Mouse (Mus musculus) frontal cortex, adult 2 months (tissue): Measurements from ENCODE around the gene Ski. TPM values are rescaled to one million over a fixed set of nuclear protein-coding genes. Genes with fewer than 3 reads are reported as not detected.
"Not testable (repeated sequence)": the region's sequence is repeated elsewhere in the genome, so short reads cannot be mapped to it uniquely, and the experiment has no call there.

Source experiments
- DNase-seq, 2 experiments: peaks; one replicate each; pipeline ENCODE4 v3.0.0; 2022; ENCODE audit warnings: low spot score in 1 of 2; ENCODE audit errors: extremely low spot score in 1 of 2
- polyA plus RNA-seq: library from polyadenylated mRNA; depleted of rRNA; stranded (reverse); fragments of >200 nt; gene quantifications from 2 replicates; pipeline ENCODE4 v1.2.3, GENCODE M21; 2012; rRNA removed

Gene Ski
- polyA plus RNA-seq, result 76.4 and 78.3 TPM in 2 replicates

- no peak for DNase-seq
Observed at GRCm38 (mm10) chr4:155222552-155222840, at the start of gene Ski. TSS of gene Ski (minus strand) at chr4:155222592.

DNA sequence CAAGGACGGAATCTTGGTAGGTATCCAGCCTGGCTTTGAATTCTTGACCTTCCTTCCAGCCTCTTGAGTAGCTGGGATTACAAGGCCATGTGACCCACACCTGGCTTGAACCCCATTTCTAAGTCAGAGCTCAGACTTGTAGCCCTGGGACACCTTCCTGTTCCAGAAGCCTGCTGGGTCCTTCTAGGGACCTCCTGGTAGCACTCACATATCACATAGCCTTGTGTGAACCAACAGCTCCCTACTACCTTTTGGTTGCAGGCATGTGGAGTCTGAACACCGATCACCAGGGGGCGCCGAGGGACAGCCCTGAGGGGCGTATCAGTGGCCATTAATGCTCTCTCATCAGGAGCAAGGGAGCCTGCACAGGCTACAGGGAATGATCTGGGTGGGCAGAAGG is 46.0 kb upstream of the Ski start:
- DNase-seq, result peak in 1 of 2 experiments; percentile 85

DNA sequence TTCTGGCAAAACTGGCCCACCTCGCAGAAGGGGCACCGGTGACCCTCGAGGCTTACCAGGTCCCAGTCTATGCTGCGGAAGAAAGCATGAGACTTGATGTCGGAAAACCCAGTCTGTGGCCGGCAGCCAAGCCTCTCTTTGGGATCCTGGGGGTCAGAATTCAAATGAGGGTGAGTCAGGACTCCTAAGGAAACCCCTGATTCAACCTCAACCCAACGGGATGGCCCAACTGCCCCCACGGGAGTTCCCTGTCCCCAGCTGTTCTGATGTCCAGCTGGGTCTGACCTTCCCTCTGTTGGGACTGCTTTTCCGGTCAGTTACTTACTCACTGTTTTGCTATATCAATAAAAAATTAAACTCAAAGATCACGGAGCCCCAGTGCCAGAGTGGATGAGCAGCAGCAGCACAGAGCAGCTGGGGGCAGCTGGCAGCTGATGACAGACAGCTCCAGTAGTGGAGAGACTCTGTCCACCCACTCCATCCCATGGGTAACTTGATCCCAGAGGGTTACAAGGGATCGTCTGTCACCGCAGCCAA is 45.3 kb upstream of the Ski start:
- DNase-seq, result no peak

- no peak for DNase-seq
Observed at GRCm38 (mm10) chr4:155267047-155267543, 44.7 kb upstream of the Ski start.

DNA sequence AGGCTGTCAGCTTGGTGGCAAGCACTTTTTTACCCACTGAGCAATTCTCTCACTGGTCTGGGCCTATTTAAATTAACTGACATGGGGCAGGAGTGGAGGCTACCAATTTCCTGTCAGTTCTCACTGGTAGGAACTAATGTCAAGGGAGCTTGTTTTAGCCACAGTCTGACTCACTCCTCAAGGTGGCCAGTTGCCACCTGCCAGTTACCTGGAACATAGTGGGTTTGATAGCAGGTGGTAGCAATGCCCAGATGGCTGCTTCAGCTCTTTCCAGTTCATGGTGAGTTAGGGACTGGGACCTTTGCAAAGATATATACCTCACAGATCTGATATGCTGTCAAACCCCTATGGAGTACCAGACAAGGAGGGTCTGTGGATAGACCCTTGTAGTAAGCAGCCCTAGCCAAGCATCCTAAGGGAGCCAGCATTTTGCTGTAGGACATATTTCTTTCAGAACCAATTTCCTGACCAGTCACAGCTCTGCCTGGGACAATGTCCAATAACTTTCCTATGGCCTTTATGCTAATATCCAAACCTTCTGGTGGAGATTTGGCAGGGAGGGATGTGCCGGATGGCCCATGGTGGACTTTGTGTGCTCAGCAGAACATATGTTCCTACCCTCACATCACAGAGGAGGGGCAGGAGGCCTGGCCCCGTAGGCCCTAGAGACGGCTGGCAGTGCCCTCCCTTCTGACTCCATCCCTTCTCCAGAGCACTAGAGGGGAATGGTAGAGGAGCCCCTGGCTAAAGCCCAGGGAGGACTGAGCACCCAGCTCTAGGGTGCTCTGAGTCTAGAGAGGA is 42.3 kb upstream of the Ski start:
- DNase-seq, result no peak

- DNase-seq, result no peak
Observed at GRCm38 (mm10) chr4:155252253-155252652, 29.9 kb upstream of the Ski start.

GRCm38 (mm10) chr4:155251147-155251546 is 28.8 kb upstream of the Ski start:
- no peak for DNase-seq

GRCm38 (mm10) chr4:155250361-155251117 is 28.1 kb upstream of the Ski start:
- DNase-seq, result no peak

DNA sequence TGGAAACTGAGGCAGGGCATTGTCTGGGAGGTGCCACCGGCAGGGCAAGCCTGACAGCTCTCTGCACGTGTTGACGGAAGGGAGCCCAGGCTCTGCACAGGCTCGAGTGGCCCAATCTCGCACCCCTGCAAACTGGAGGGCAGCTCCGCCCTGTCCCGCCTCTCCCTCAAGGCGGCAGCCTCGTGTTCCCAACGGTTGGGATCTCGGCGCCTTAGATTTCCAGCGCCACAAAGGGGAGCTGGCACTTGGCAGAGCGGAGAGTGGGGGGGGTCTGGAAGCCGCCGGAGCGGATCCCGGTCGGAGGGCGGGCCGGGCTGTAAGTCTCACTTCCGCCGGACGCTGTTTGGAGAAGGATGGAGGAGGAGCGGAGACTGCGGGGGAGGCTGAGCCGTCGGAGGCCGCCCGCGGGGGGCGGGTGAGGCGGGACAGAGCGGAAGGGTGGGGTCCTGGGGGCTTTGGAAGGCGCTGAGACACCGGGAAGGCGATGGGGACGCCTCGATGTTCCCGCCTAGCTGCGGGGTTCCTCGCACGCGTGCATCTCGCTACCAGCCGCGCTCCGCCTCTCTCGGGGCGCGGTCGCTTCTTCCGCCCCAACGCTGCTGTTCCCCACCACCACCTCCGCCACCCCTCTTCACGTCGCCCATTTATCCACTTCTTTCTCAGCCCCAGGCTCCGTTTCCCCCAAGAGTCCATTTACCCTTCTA is 27.4 kb upstream of the Ski start, which contains the start of gene Faap20:
Gene Faap20 (plus strand): TSS at position 155 of the 704 bp plus-strand sequence.
- DNase-seq, result peak; percentile 49 to 82

- DNase-seq, result peak; percentile 92 to 98
Observed at GRCm38 (mm10) chr4:155249257-155249647, 26.9 kb upstream of the Ski start.

- not testable (repeated sequence) for DNase-seq
Observed at GRCm38 (mm10) chr4:155248054-155248453, 25.7 kb upstream of the Ski start.

GRCm38 (mm10) chr4:155246691-155247105 is 24.3 kb upstream of the Ski start:
- DNase-seq, result peak; percentile 70 to 82

GRCm38 (mm10) chr4:155245770-155246492 is 23.5 kb upstream of the Ski start:
- no peak for DNase-seq

DNA sequence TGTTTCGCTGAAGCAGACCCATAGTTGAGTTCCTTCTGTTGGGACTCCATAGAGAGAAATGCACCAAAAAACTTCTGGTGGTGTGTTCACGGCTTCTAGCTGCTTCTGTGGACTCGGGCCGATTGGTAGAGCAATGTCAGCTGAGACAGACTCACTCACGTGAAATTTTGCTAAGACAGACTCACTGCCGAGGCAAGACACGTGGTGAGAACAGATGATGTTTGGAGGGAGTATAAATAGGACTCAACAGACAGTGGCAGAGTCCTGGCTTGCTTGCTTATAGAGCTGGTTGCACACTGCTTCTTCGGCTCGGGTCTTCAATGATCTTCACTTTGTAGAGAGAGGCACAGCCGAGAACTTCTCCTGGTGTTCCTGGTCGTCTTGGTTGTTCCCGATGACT is 20.8 kb upstream of the Ski start:
- DNase-seq, result peak in 1 of 2 experiments; percentile 47

GRCm38 (mm10) chr4:155242292-155242691 is 19.9 kb upstream of the Ski start:
- no peak for DNase-seq

DNA sequence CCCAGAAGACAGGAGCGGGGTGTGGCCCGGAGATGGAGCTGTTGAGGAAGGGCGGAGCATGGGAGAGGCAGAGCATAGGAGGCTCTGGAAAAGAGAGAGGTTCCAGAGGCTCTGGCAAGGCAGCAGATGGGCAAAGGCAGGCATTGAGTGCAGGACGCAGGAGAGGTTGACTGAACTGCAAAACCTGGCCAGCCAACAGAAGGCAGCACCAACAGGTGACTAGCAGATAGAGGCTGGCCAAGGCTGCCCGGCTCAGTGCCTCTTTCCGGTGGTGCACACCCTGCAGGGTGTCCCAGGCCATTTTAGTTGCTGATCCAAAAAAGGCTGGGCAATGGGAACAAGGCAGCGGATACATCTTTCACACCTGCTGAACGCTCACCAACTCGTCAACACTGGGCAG is 19.4 kb upstream of the Ski start:
- DNase-seq, result no peak

GRCm38 (mm10) chr4:155239494-155239893 is 17.1 kb upstream of the Ski start:
- no peak for DNase-seq

DNA sequence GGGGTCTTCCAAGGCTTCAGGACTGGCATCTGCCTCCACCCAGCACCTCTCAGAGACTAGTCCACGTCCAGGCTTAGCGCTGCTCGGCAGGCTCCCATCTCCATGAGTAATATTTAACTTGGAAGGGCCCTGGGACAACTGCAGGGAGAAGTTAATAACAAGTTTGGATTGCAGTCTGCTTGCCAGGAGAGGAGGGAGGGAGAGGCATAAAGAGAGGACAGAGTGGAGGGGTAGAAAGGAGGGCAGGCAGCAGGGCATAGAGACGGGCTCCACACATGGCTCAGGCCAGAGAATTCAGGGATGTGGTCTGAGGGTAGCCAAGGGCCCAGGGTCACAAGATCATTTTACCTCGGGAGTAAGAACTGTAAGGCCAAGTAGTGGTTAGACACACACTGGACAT is 15.9 kb upstream of the Ski start:
- no peak for DNase-seq

- DNase-seq, result no peak
Observed at GRCm38 (mm10) chr4:155236737-155237385, 14.5 kb upstream of the Ski start.
